Mouse (Mus musculus) megakaryocyte, embryonic 14.5 days (primary cell): ENCODE measurements around the gene Emp1. TPM values are rescaled to one million over a fixed set of nuclear protein-coding genes. Genes with fewer than 3 reads are reported as not detected.

Experiments used
- H3K27me3 ChIP-seq: replicated peaks from 2 replicates; pipeline ENCODE3; 2012; ENCODE audit warnings: inconsistent platforms
- H3K36me3 ChIP-seq: replicated peaks from 2 replicates; pipeline ENCODE3; 2012; ENCODE audit warnings: low read length, inconsistent platforms, mixed read lengths
- H3K4me1 ChIP-seq: 2 replicates; pipeline ENCODE4 v1.6.1; 2012; ENCODE audit warnings: inconsistent platforms
- H3K4me3 ChIP-seq: replicated peaks from 2 replicates; pipeline ENCODE3; 2012; ENCODE audit warnings: moderate library complexity, mild to moderate bottlenecking, inconsistent platforms
- H3K9me3 ChIP-seq: 2 replicates; pipeline ENCODE4 v1.6.1; 2012; ENCODE audit warnings: inconsistent platforms
- FLI1 ChIP-seq: IDR thresholded peaks from 2 replicates; pipeline ENCODE4 v1.6.1; 2012; ENCODE audit warnings: low read length, inconsistent platforms, mixed read lengths
- GATA1 ChIP-seq: IDR thresholded peaks from 3 replicates; pipeline ENCODE4 v1.6.1; 2012; ENCODE audit warnings: mixed read lengths, low read length, inconsistent platforms, borderline replicate concordance
- polyA plus RNA-seq: library from polyadenylated mRNA; stranded (reverse); fragments of >175 nt; gene quantifications from 2 replicates; pipeline ENCODE4 v1.2.3, GENCODE M21; 2012; ENCODE audit warnings: low replicate concordance; ENCODE audit not compliant: insufficient read depth

The Emp1 gene
- polyA plus RNA-seq, 1 experiment: 0.97 TPM

GRCm38 (mm10) chr6:135430441-135430970 is 68.2 kb downstream of the Emp1 start:
- Histone ChIP-seq H3K36me3 (peaks cover 2% of the 10 kb centered on the region), H3K4me3 (no peak overlapping the region), H3K9me3 (no peaks in the 10 kb centered on the region), H3K4me1 (peaks cover 60% of the 10 kb centered on the region), H3K27me3 (peaks cover 2% of the 10 kb centered on the region)
- TF ChIP-seq GATA1: no peak
- no peak for TF ChIP-seq FLI1

Other genes with a start within 250 kb of the Emp1 start
- gene Gprc5d, start 244.3 kb upstream of the Emp1 start, polyA plus RNA-seq: not detected in 2 replicates
- gene Fam234b, start 164.6 kb upstream of the Emp1 start, polyA plus RNA-seq: 1.1 and 2.3 TPM in 2 replicates
- gene Hebp1, start 164.5 kb upstream of the Emp1 start, polyA plus RNA-seq: 3.9 TPM in 1 of 2 replicates, not detected in the other
- not detected in 2 replicates for gene Gsg1, start 108.2 kb upstream of the Emp1 start, polyA plus RNA-seq
- not detected in 2 replicates for gene Pbp2, start 52.1 kb upstream of the Emp1 start, polyA plus RNA-seq